Mouse (Mus musculus): ENCODE results near the gene Slc48a1.

GRCm38 (mm10) chr15:97807867-97808266 is 29.5 kb downstream of the Slc48a1 start:
- no peak for TF ChIP-seq CTCF (IDR thresholded peaks at IDR 0.05; ENCODE audit: extremely low read depth, insufficient read length, insufficient replicate concordance, low read depth, low read length)
- TF ChIP-seq POLR2A (IDR thresholded peaks at IDR 0.05; ENCODE audit: low read depth, low read length) = no peak

All from small intestine, adult 2 months (tissue).